Mouse (Mus musculus): ENCODE measurements at regions not wholly inside any gene's neighbourhood (a gene's known extent, or its start where the extent isn't known, plus 50 kb on each side); places are given as distances from the start of the nearest gene placed in this dataset.

DNA sequence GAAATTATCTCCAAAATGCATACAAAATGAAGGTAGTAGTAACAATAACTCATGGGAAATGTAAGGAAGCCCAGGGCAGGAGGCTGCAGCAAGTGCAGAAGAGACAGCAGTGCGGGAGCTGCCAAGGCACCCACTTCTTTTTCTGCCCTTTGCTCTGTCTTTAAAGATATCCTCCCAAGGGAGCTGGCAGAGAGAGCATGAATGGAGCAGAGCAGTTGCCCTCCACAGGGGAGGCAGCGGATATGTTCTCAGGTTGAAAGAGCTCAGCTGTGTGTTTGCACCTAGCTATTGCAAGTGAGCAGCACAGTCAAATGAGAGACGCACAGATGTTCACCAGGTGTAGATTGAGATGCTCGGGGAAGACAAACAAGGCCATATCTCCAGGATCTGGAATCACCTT is 547.9 kb upstream of the Mgmt start:
- TF ChIP-seq CTCF (IDR thresholded peaks at IDR 0.05; ENCODE audit: low read depth, low read length), result no peak
- TF ChIP-seq POLR2A (IDR thresholded peaks at IDR 0.05; ENCODE audit: extremely low read depth, insufficient read depth, low read length), result no peak
